Comparison of ENCODE assay signal across 9 mouse cellular contexts in genomic region chr1:176834880-176835279, GRCm38 (mm10). TPM values are rescaled to one million over a fixed set of nuclear protein-coding genes. Genes with fewer than 3 reads are reported as not detected.
A peak's percentile ranks its signal among the peaks of the same experiment; 100 is the strongest.
DNase-seq lines count a peak whose midpoint lies in the region; ATAC-seq and TF ChIP-seq lines count a peak whose summit lies in the region.
"Had no signal": no experiment of that assay in that cellular context is flagged by ENCODE, and none has a peak within 500 bp of the region (broad histone marks: within the 10 kb centered on the region; RNA-seq: fewer than 3 reads in every experiment).

No protein-coding gene starts in this region.

- no peaks in the 10 kb centered on the region for H3K4me1 ChIP-seq in lung, embryonic 14.5 days (ENCODE audit: insufficient read depth)
- peaks cover 6% of the 10 kb centered on the region; the same call in 1 of the 2 replicates for H3K4me1 ChIP-seq in limb, embryonic 14.5 days (ENCODE audit: control insufficient read depth, insufficient read depth, low read length)

- TF ChIP-seq CTCF in lung, embryonic 14.5 days (IDR thresholded peaks at IDR 0.05; ENCODE audit: low read depth) = no peak

- no peak overlapping the region for H3K27ac ChIP-seq in lung, embryonic 14.5 days (ENCODE audit: low read depth)
- H3K27ac ChIP-seq in limb, embryonic 14.5 days (replicated peaks; ENCODE audit: low read depth, low read length) = no peak overlapping the region

- WGBS in lung, embryonic 14.5 days = 51% methylated on average over 6 of the region's 6 CpGs
- WGBS in limb, embryonic 14.5 days = 60% methylated on average over 6 of the region's 6 CpGs

- H3K27me3 ChIP-seq in lung, embryonic 14.5 days (ENCODE audit: insufficient read depth, low read length) = no peaks in the 10 kb centered on the region
- H3K27me3 ChIP-seq in limb, embryonic 14.5 days (ENCODE audit: control insufficient read depth, insufficient read depth, low read length) = no peaks in the 10 kb centered on the region

- no peaks in the 10 kb centered on the region for H3K36me3 ChIP-seq in lung, embryonic 14.5 days (ENCODE audit: insufficient read depth)
- H3K36me3 ChIP-seq in limb, embryonic 14.5 days (ENCODE audit: control insufficient read depth, insufficient read depth, low read length) = no peaks in the 10 kb centered on the region

- H3K4me3 ChIP-seq in lung, embryonic 14.5 days (ENCODE audit: low read depth, low read length) = peak overlapping the region; percentile 41; the same call in 1 of the 2 replicates
- H3K4me3 ChIP-seq in limb, embryonic 14.5 days (replicated peaks; ENCODE audit: low read length) = no peak overlapping the region

- peak; percentile 21 for DNase-seq in embryo, embryonic 10 days (ENCODE audit: low spot score)
- no peak for DNase-seq in embryo, embryonic 9.5 days (ENCODE audit: extremely low spot score)
- DNase-seq in lung, embryonic 14.5 days = no peak
- DNase-seq in lung, postnatal 25 days (ENCODE audit: low spot score) = no peak
- no peak for DNase-seq in limb, embryonic 14.5 days (ENCODE audit: low spot score)
- DNase-seq in skeletal muscle tissue, adult 2 months (ENCODE audit: low read depth, low spot score) = peak; percentile 69
- DNase-seq in kidney, adult 9 months = no peak
- no peak for DNase-seq in kidney, postnatal 4 days
- DNase-seq: left cerebral cortex, postnatal 4 days had no signal

- ATAC-seq in lung, embryonic 14.5 days (ENCODE audit: insufficient read depth) = 0 out of 2 replicates have a peak, but pooled peaks have one; percentile 31
- peak; percentile 47 for ATAC-seq in limb, embryonic 14.5 days (ENCODE audit: low FRiP score, low read depth)

- peak overlapping the region; percentile 80 for H3K4me2 ChIP-seq in lung, embryonic 14.5 days
- H3K4me2 ChIP-seq in limb, embryonic 14.5 days (replicated peaks; ENCODE audit: low read depth, low read length, severe bottlenecking) = peak overlapping the region; percentile 76

- TF ChIP-seq POLR2A in limb, embryonic 14.5 days (IDR thresholded peaks at IDR 0.05; ENCODE audit: borderline replicate concordance, extremely low read depth, insufficient read depth, insufficient read length) = no peak

- no peaks in the 10 kb centered on the region for H3K9me3 ChIP-seq in lung, embryonic 14.5 days (ENCODE audit: low read depth, low read length)
- H3K9me3 ChIP-seq in limb, embryonic 14.5 days (ENCODE audit: control insufficient read depth, low read length) = no peaks in the 10 kb centered on the region

- no peak overlapping the region for H3K9ac ChIP-seq in lung, embryonic 14.5 days
- no peak overlapping the region for H3K9ac ChIP-seq in limb, embryonic 14.5 days (ENCODE audit: low read depth, low read length, severe bottlenecking)

RNA-seq across cellular contexts. Expression of gene Sdccag8, which starts 20.4 kb away (rescaled TPM):
- 14.4 and 17.0 TPM in 2 replicates for polyA plus RNA-seq in lung, embryonic 14.5 days (2014; fragmentation: Nextera tagmentation; extraction: Ambion mirVana)
- polyA plus RNA-seq in limb, embryonic 14.5 days (2012; rRNA removed) = 6.0 and 8.5 TPM in 2 replicates
- 15.8 and 18.7 TPM in 2 replicates for polyA plus RNA-seq in limb, embryonic 14.5 days (2014; fragmentation: Nextera tagmentation; extraction: Ambion mirVana)

RNA-seq across cellular contexts. Expression of gene Cep170, which starts 21.0 kb away (rescaled TPM):
- polyA plus RNA-seq in lung, embryonic 14.5 days (2014; fragmentation: Nextera tagmentation; extraction: Ambion mirVana) = 29.5 and 31.7 TPM in 2 replicates
- polyA plus RNA-seq in limb, embryonic 14.5 days (2012; rRNA removed) = 42.3 and 44.7 TPM in 2 replicates
- polyA plus RNA-seq in limb, embryonic 14.5 days (2014; fragmentation: Nextera tagmentation; extraction: Ambion mirVana) = 32.8 and 33.5 TPM in 2 replicates

Comparison
In these comparisons a context has a peak if more than half of its experiments do, and no peak if none do; other contexts are left out.
1. DNase-seq: peak in embryo, embryonic 10 days (single experiment) and skeletal muscle tissue, adult 2 months (single experiment); none in embryo, embryonic 9.5 days (single experiment), lung, embryonic 14.5 days (single experiment), lung, postnatal 25 days (single experiment), limb, embryonic 14.5 days (single experiment), kidney, adult 9 months (single experiment) and kidney, postnatal 4 days (0 of 2).